Mouse (Mus musculus) midbrain, postnatal 0 days (tissue): Measurements from ENCODE around the gene Nkx2-3. TPM values are rescaled to one million over a fixed set of nuclear protein-coding genes. Genes with fewer than 3 reads are reported as not detected.
A peak's percentile ranks its signal among the peaks of the same experiment; 100 is the strongest.

ENCODE experiments used
- ATAC-seq: fragments of 200-750 bp; cut with Nextera tagmentation; 2 replicates; pipeline ENCODE4 v1.8.0; 2017; ENCODE audit warnings: moderate number of reproducible peaks, mild to moderate bottlenecking, moderate TSS enrichment, moderate library complexity; ENCODE audit not compliant: low FRiP score
- DNase-seq: peaks from one replicate; pipeline ENCODE4 v3.0.0-alpha.2; 2015; ENCODE audit warnings: low spot score
- H3K27ac ChIP-seq: fragments of 300-500 bp; sonication (generic); 2 replicates; pipeline ENCODE4 v1.5.1; 2014; ENCODE audit warnings: low read depth, mild to moderate bottlenecking, low read length, mixed read lengths
- H3K27me3 ChIP-seq: fragments of 300-500 bp; sonication (generic); 2 replicates; pipeline ENCODE4 v1.6.1; 2014; ENCODE audit warnings: low read length, control low read depth, mixed read lengths; ENCODE audit not compliant: insufficient read depth
- H3K36me3 ChIP-seq: fragments of 300-500 bp; sonication (generic); 2 replicates; pipeline ENCODE4 v1.6.1; 2014; ENCODE audit warnings: low read length, control low read depth, mixed read lengths; ENCODE audit not compliant: insufficient read depth
- H3K4me1 ChIP-seq: fragments of 300-500 bp; sonication (generic); 2 replicates; pipeline ENCODE4 v1.6.1; 2014; ENCODE audit warnings: mild to moderate bottlenecking, control low read depth, antibody characterized with exemption, low read length, mixed read lengths; ENCODE audit not compliant: insufficient read depth
- H3K4me2 ChIP-seq: fragments of 300-500 bp; sonication (generic); 2 replicates; pipeline ENCODE4 v1.6.1; 2014; ENCODE audit warnings: low read depth, mild to moderate bottlenecking, low read length, mixed read lengths; ENCODE audit not compliant: poor library complexity, severe bottlenecking
- H3K4me3 ChIP-seq: fragments of 300-500 bp; sonication (generic); 2 replicates; pipeline ENCODE4 v1.5.1; 2014; ENCODE audit warnings: low read depth, mild to moderate bottlenecking, low read length, moderate library complexity
- H3K9ac ChIP-seq: fragments of 300-500 bp; sonication (generic); replicated peaks from 2 replicates; pipeline ENCODE4 v1.6.1; 2014; ENCODE audit warnings: mild to moderate bottlenecking, low read length, moderate library complexity, mixed read lengths; ENCODE audit not compliant: poor library complexity, severe bottlenecking
- H3K9me3 ChIP-seq: fragments of 300-500 bp; sonication (generic); 2 replicates; pipeline ENCODE4 v1.6.1; 2016; ENCODE audit warnings: low read length, control low read depth
- CTCF ChIP-seq: IDR thresholded peaks from 2 replicates; pipeline ENCODE4 v1.5.1; 2016; ENCODE audit warnings: antibody characterized with exemption, mild to moderate bottlenecking
- WGBS: fragments of 180-500 bp; shearing (Covaris S2); extraction: QIAGEN DNeasy Blood & Tissue Kit; methylation state at CpG from one replicate; pipeline ENCODE4 v1.1.7; 2014; 5-methylcytosine and 5-hydroxymethylcytosine counted together
- polyA plus RNA-seq: library from polyadenylated mRNA; unstranded; fragments of >200 nt; fragmentation: Nextera tagmentation; extraction: Ambion mirVana; gene quantifications from 2 replicates; pipeline ENCODE4 v1.2.1, GENCODE M21; 2015
- total RNA-seq: library from RNA; depleted of rRNA; stranded (reverse); fragments of >200 nt; gene quantifications from 2 replicates; pipeline ENCODE4 v1.2.3, GENCODE M21; 2014

The Nkx2-3 gene
- total and polyA plus RNA-seq, 2 experiments from 2014 or later, result 0.05 TPM; not detected in 1

- no peak overlapping the region for H3K27ac ChIP-seq
- no peaks in the 10 kb centered on the region for H3K9me3 ChIP-seq
- peak overlapping the region; percentile 18 for H3K4me2 ChIP-seq
- peaks cover 76% of the 10 kb centered on the region for H3K27me3 ChIP-seq
- no peaks in the 10 kb centered on the region for H3K36me3 ChIP-seq
- H3K4me1 ChIP-seq, result no peaks in the 10 kb centered on the region
- TF ChIP-seq CTCF, result no peak
- WGBS, result 1% methylated on average over 27 of the region's 34 CpGs
- no peak for ATAC-seq
- DNase-seq, result no peak
- no peak overlapping the region for H3K9ac ChIP-seq
- peak overlapping the region; percentile 26; the same call in 1 of the 2 replicates for H3K4me3 ChIP-seq
Measured at GRCm38 (mm10) chr19:43615571-43616414, 3.7 kb downstream of the Nkx2-3 start.

DNA sequence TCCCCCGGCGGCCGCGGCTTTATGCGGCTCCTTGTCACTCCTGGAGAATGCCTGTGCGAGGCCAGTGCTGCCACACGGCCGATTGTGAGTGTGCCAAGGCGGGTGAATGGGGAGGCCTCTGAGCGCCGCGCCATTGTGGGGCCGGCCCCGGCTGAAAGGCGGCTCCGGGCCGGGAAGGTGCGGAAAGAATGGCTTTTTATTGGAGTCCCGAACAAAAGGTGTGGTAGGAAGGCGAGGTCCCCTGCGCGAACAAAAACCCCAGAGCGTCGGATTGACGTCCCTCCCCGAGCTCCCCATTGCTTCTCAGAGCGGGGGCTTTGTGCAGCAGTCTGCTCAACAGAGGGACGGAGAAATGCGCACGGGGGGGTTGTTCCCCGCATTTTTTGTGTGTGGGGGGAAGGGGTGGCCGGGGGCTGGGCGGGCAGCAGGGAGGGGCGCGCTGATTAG, 4.3 kb downstream of the Nkx2-3 start:
- Histone ChIP-seq H3K27me3 (peaks cover 75% of the 10 kb centered on the region), H3K36me3 (no peaks in the 10 kb centered on the region), H3K9ac (no peak overlapping the region), H3K4me3 (peak overlapping the region; percentile 12; the same call in 1 of the 2 replicates), H3K27ac (no peak overlapping the region), H3K4me1 (no peaks in the 10 kb centered on the region), H3K4me2 (peak overlapping the region; percentile 18), H3K9me3 (no peaks in the 10 kb centered on the region)
- DNase-seq (no peak), ATAC-seq (no peak)
- WGBS, result under 1% methylated on average over 31 of the region's 35 CpGs
- no peak for TF ChIP-seq CTCF

DNA sequence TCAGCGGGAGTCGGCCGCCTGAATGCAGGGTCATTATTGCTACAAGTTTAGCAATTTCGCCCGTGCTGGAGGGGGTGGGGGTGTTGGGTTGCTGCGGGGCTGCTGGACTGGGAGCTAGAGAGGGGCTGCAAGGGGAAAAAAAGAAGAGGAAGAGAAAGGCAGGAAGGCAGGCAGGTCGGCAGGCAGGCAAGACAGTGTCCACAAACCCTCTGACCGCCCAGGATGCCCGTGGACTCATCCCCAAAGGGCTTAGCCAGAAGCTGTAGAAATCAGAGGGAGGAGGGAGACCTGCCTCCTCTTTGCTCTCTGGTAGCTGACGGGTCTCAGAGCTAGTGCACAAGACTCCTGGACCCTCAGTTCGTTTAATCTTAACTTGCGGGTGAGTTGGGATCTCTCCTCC, 4.8 kb downstream of the Nkx2-3 start:
- no peaks in the 10 kb centered on the region for H3K36me3 ChIP-seq
- H3K27me3 ChIP-seq, result peaks cover 75% of the 10 kb centered on the region
- 1% methylated on average over 12 of the region's 12 CpGs for WGBS
- no peak overlapping the region for H3K9ac ChIP-seq
- no peak overlapping the region for H3K4me3 ChIP-seq
- ATAC-seq, result no peak
- no peaks in the 10 kb centered on the region for H3K4me1 ChIP-seq
- no peak overlapping the region for H3K4me2 ChIP-seq
- DNase-seq, result no peak
- no peak overlapping the region for H3K27ac ChIP-seq
- H3K9me3 ChIP-seq, result no peaks in the 10 kb centered on the region
- TF ChIP-seq CTCF, result no peak

- Histone ChIP-seq H3K27me3 (peaks cover 65% of the 10 kb centered on the region), H3K4me2 (no peak overlapping the region), H3K9ac (no peak overlapping the region), H3K4me1 (no peaks in the 10 kb centered on the region), H3K4me3 (no peak overlapping the region), H3K36me3 (no peaks in the 10 kb centered on the region), H3K27ac (no peak overlapping the region), H3K9me3 (no peaks in the 10 kb centered on the region)
- ATAC-seq, result no peak
- no peak for TF ChIP-seq CTCF
- WGBS, result 42% methylated on average over 10 of the region's 10 CpGs
- no peak for DNase-seq
Measured at GRCm38 (mm10) chr19:43617761-43618349, 5.7 kb downstream of the Nkx2-3 start.

DNA sequence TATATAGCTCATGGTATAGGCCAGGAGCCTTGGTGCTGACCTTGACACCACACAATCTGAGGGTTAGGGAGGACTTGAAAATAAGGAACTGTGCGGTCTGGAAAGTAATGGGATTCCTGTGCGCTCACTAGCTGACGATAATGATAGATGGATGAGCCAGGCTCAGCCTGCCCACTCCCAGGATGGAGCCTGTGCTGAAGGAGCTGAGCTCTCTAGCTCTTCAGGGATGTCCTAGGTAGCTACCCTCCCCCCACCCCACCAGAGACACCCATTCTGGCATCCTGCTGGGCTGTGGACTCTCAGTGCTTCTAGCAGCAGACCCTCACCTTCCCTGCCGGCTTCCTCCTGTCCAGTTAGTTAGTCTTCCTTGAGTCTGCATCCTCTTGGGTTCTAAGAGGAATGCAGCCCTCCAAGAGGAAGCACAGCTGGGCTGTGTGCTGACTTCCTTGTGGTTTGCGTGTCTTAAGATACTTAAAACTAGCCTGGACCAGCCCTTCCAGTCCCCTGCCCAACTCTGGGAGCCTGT, 6.4 kb downstream of the Nkx2-3 start:
- Histone ChIP-seq H3K4me1 (no peaks in the 10 kb centered on the region), H3K27me3 (peaks cover 61% of the 10 kb centered on the region), H3K27ac (no peak overlapping the region), H3K9me3 (no peaks in the 10 kb centered on the region), H3K4me3 (no peak overlapping the region), H3K4me2 (no peak overlapping the region), H3K9ac (no peak overlapping the region), H3K36me3 (no peaks in the 10 kb centered on the region)
- ATAC-seq (no peak), DNase-seq (no peak)
- 17% methylated on average over 5 of the region's 5 CpGs for whole genome bisulfite sequencing
- no peak for TF ChIP-seq CTCF
